Mouse (Mus musculus) embryonic fibroblast, embryonic 13.5 days (primary cell): ENCODE data around the gene Art4. TPM values are rescaled to one million over a fixed set of nuclear protein-coding genes. Genes with fewer than 3 reads are reported as not detected.
A peak's percentile ranks its signal among the peaks of the same experiment; 100 is the strongest.

Experiments
- H3K27ac ChIP-seq: 2 replicates; pipeline ENCODE4 v1.5.1; 2012; ENCODE audit warnings: low read length, control low read depth, inconsistent platforms; ENCODE audit not compliant: insufficient read depth
- H3K4me1 ChIP-seq: 2 replicates; pipeline ENCODE4 v1.6.1; 2011; ENCODE audit warnings: low read length; ENCODE audit not compliant: control insufficient read depth, insufficient read depth
- H3K4me3 ChIP-seq: 2 replicates; pipeline ENCODE4 v1.5.1; 2011; ENCODE audit warnings: mild to moderate bottlenecking, control low read depth, low read length; ENCODE audit not compliant: insufficient read depth
- CTCF ChIP-seq: IDR thresholded peaks from 2 replicates; pipeline ENCODE4 v1.5.1; 2011; ENCODE audit warnings: mild to moderate bottlenecking, control low read depth, low read length, moderate library complexity, borderline replicate concordance; ENCODE audit not compliant: insufficient read depth
- POLR2A ChIP-seq: IDR thresholded peaks from 2 replicates; pipeline ENCODE4 v1.6.1; 2011; ENCODE audit warnings: low read depth, mild to moderate bottlenecking, control low read depth, low read length, moderate library complexity
- polyA plus RNA-seq: library from polyadenylated mRNA; stranded (reverse); fragments of >200 nt; gene quantifications from 2 replicates; pipeline ENCODE4 v1.2.4, GENCODE M21; 2011; ENCODE audit warnings: low read depth; ENCODE audit not compliant: missing spikeins, insufficient read length

Art4 gene
- polyA plus RNA-seq, 1 experiment = not detected

GRCm38 (mm10) chr6:136852348-136852747 is 5.2 kb downstream of the Art4 start:
- TF ChIP-seq CTCF (no peak), POLR2A (no peak)
- Histone ChIP-seq H3K27ac (no peak overlapping the region), H3K4me1 (peaks cover 2% of the 10 kb centered on the region; the same call in 1 of the 2 replicates), H3K4me3 (no peak overlapping the region)

- no peak overlapping the region for H3K27ac ChIP-seq
- TF ChIP-seq POLR2A (no peak), CTCF (no peak)
- H3K4me1 ChIP-seq = 0 out of 2 replicates have a peak, but pooled peaks cover 2% of the 10 kb centered on the region
- H3K4me3 ChIP-seq = no peak overlapping the region
These were observed 7.3 kb downstream of the Art4 start for GRCm38 (mm10) chr6:136850267-136850666.

GRCm38 (mm10) chr6:136848971-136849370 is 8.6 kb downstream of the Art4 start:
- no peak overlapping the region for H3K27ac ChIP-seq
- TF ChIP-seq POLR2A (no peak), CTCF (no peak)
- H3K4me1 ChIP-seq = 0 out of 2 replicates have a peak, but pooled peaks cover 2% of the 10 kb centered on the region

GRCm38 (mm10) chr6:136848399-136848798 is 9.1 kb downstream of the Art4 start:
- no peak for TF ChIP-seq CTCF
- TF ChIP-seq POLR2A = no peak
- no peak overlapping the region for H3K4me3 ChIP-seq
- H3K27ac ChIP-seq = no peak overlapping the region
- H3K4me1 ChIP-seq = 0 out of 2 replicates have a peak, but pooled peaks cover 2% of the 10 kb centered on the region

More at GRCm38 (mm10) chr6:136848971-136849370, 8.6 kb downstream of the Art4 start:
- H3K4me3 ChIP-seq = no peak overlapping the region

- 0 out of 2 replicates have a peak, but pooled peaks cover 1% of the 10 kb centered on the region for H3K4me1 ChIP-seq
- TF ChIP-seq CTCF (0 out of 2 replicates have a peak, but pooled peaks have one; percentile 8), POLR2A (no peak)
- H3K4me3 ChIP-seq = no peak overlapping the region
- H3K27ac ChIP-seq = no peak overlapping the region
These were observed 9.7 kb downstream of the Art4 start for GRCm38 (mm10) chr6:136847790-136848189.

GRCm38 (mm10) chr6:136847267-136847666 is 10.3 kb downstream of the Art4 start:
- TF ChIP-seq CTCF (no peak), POLR2A (no peak)
- Histone ChIP-seq H3K4me1 (no peaks in the 10 kb centered on the region), H3K4me3 (no peak overlapping the region), H3K27ac (no peak overlapping the region)

- no peak for TF ChIP-seq POLR2A
- no peak for TF ChIP-seq CTCF
- H3K4me3 ChIP-seq = no peak overlapping the region
- no peaks in the 10 kb centered on the region for H3K4me1 ChIP-seq
- H3K27ac ChIP-seq = no peak overlapping the region
These were observed 11.6 kb downstream of the Art4 start for GRCm38 (mm10) chr6:136845706-136846480.

GRCm38 (mm10) chr6:136844903-136845302 is 12.6 kb downstream of the Art4 start:
- H3K4me3 ChIP-seq = no peak overlapping the region
- TF ChIP-seq CTCF = no peak
- TF ChIP-seq POLR2A = no peak
- no peak overlapping the region for H3K27ac ChIP-seq
- H3K4me1 ChIP-seq = no peaks in the 10 kb centered on the region

GRCm38 (mm10) chr6:136837323-136837722 is 20.2 kb downstream of the Art4 start:
- H3K4me3 ChIP-seq = no peak overlapping the region
- no peak overlapping the region for H3K27ac ChIP-seq
- TF ChIP-seq POLR2A = no peak
- TF ChIP-seq CTCF = no peak
- no peaks in the 10 kb centered on the region for H3K4me1 ChIP-seq

GRCm38 (mm10) chr6:136835352-136835751 is 22.2 kb downstream of the Art4 start, which contains the start of gene Smco3:
TSS of gene Smco3 (minus strand) at chr6:136835452.
- H3K4me3 ChIP-seq = no peak within 1 kb of the TSS
- H3K4me1 ChIP-seq = no peaks in the 10 kb centered on the region
- H3K27ac ChIP-seq = no peak within 1 kb of the TSS
- TF ChIP-seq CTCF (no peak), POLR2A (no peak)

- Histone ChIP-seq H3K4me1 (no peaks in the 10 kb centered on the region), H3K27ac (no peak overlapping the region), H3K4me3 (no peak overlapping the region)
- no peak for TF ChIP-seq POLR2A
- no peak for TF ChIP-seq CTCF
These were observed 25.8 kb downstream of the Art4 start for GRCm38 (mm10) chr6:136831712-136832111.
